In the genomic region with DNA sequence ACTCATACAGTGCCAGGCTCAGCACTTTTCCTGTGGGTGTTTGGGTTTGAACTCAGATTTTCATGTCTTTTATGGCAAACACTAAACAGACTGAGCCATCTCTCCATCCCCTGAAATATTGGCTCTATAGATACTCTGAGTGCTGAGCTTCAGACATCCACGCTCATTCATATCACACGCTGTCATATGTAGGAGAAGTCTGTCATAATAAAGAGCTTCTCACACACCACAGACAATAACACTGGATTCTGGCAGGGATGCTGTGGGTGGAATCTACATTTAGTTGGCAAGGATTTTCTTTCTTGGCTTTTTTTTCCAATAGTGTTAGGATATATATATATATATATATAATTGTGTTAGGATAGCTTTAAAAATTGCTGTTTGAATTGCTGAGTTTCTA, we compare ENCODE assay signal across 22 mouse cellular contexts.
DNase-seq lines count a peak whose midpoint lies in the region; ATAC-seq lines count a peak whose summit lies in the region.
"Had no signal": no experiment of that assay in that cellular context is flagged by ENCODE, and none has a peak within 500 bp of the region (broad histone marks: within the 10 kb centered on the region; RNA-seq: fewer than 3 reads in every experiment).

No protein-coding gene starts in this region.

- 92% methylated on average over 2 of the region's 2 CpGs for WGBS in forebrain, embryonic 13.5 days
- WGBS in forebrain, embryonic 11.5 days: 95% methylated on average over 2 of the region's 2 CpGs

- no peaks in the 10 kb centered on the region for H3K4me1 ChIP-seq in forebrain, embryonic 13.5 days
- no peaks in the 10 kb centered on the region for H3K4me1 ChIP-seq in forebrain, embryonic 11.5 days (replicated peaks; ENCODE audit: control insufficient read depth, insufficient read depth, low read length)
- H3K4me1 ChIP-seq: hindbrain, embryonic 15.5 days had no signal

- no peaks in the 10 kb centered on the region for H3K27me3 ChIP-seq in forebrain, embryonic 13.5 days
- no peaks in the 10 kb centered on the region for H3K27me3 ChIP-seq in forebrain, embryonic 11.5 days (ENCODE audit: control insufficient read depth, insufficient read depth, low read length)
- H3K27me3 ChIP-seq: embryonic facial prominence, embryonic 13.5 days; hindbrain, embryonic 15.5 days had no signal

- H3K4me3 ChIP-seq in forebrain, embryonic 13.5 days: no peak overlapping the region
- no peak overlapping the region for H3K4me3 ChIP-seq in forebrain, embryonic 11.5 days (ENCODE audit: low read depth, low read length)
- H3K4me3 ChIP-seq: embryonic facial prominence, embryonic 13.5 days; gastrocnemius, adult 2 months; heart, embryonic 12.5 days; hindbrain, embryonic 15.5 days had no signal

- H3K27ac ChIP-seq in forebrain, embryonic 13.5 days: no peak overlapping the region
- no peak overlapping the region for H3K27ac ChIP-seq in forebrain, embryonic 11.5 days (ENCODE audit: low read depth, low read length)
- H3K27ac ChIP-seq: embryonic facial prominence, embryonic 13.5 days; gastrocnemius, adult 2 months; hindbrain, embryonic 15.5 days had no signal

- peak; percentile 55; the same call in 1 of the 2 replicates for ATAC-seq in forebrain, embryonic 13.5 days
- no peak for ATAC-seq in forebrain, embryonic 11.5 days (replicated peaks; ENCODE audit: low FRiP score)
- ATAC-seq: CD4-positive, CD25-positive, alpha-beta regulatory T cell, adult 4 months; intestine, embryonic 16.5 days had no signal

- no peaks in the 10 kb centered on the region for H3K9me3 ChIP-seq in forebrain, embryonic 13.5 days (replicated peaks)
- H3K9me3 ChIP-seq in forebrain, embryonic 11.5 days (ENCODE audit: control insufficient read depth, low read length): no peaks in the 10 kb centered on the region
- H3K9me3 ChIP-seq: embryonic facial prominence, embryonic 13.5 days; G1E; heart, embryonic 12.5 days; hindbrain, embryonic 15.5 days had no signal

- H3K4me2 ChIP-seq in forebrain, embryonic 13.5 days: no peak overlapping the region
- no peak overlapping the region for H3K4me2 ChIP-seq in forebrain, embryonic 11.5 days (ENCODE audit: low read depth, low read length, severe bottlenecking)
- H3K4me2 ChIP-seq: embryonic facial prominence, embryonic 13.5 days; heart, embryonic 12.5 days; hindbrain, embryonic 15.5 days had no signal

- no peak overlapping the region for H3K9ac ChIP-seq in forebrain, embryonic 13.5 days
- no peak overlapping the region for H3K9ac ChIP-seq in forebrain, embryonic 11.5 days (ENCODE audit: low read length)
- H3K9ac ChIP-seq: embryonic facial prominence, embryonic 13.5 days; heart, embryonic 12.5 days; hindbrain, embryonic 15.5 days had no signal

- H3K36me3 ChIP-seq in forebrain, embryonic 13.5 days (ENCODE audit: poor library complexity, severe bottlenecking): no peaks in the 10 kb centered on the region
- no peaks in the 10 kb centered on the region for H3K36me3 ChIP-seq in forebrain, embryonic 11.5 days (ENCODE audit: control insufficient read depth, insufficient read depth, low read length)
- H3K36me3 ChIP-seq: embryonic facial prominence, embryonic 13.5 days; G1E; heart, embryonic 12.5 days; hindbrain, embryonic 15.5 days had no signal

- no peak for DNase-seq in forebrain, embryonic 11.5 days (ENCODE audit: low spot score)
- peak; percentile 13 to 45 for DNase-seq in frontal cortex, adult 2 months (ENCODE audit: extremely low spot score in 1 of 2, low spot score in 1 of 2)
- DNase-seq in frontal cortex, postnatal 10 days (ENCODE audit: low spot score in 2 of 2): no peak
- DNase-seq in right cerebral cortex, adult 2 months (ENCODE audit: low spot score in 2 of 2): peak; percentile 6 to 14
- no peak for DNase-seq in right cerebral cortex, postnatal 4 days
- peak; percentile 35 for DNase-seq in telencephalon, adult 2 months (ENCODE audit: low read depth, low spot score)
- DNase-seq in heart, postnatal 4 days: no peak
- DNase-seq: adrenal gland, adult 8-10 months; adrenal gland, postnatal 36 days; B cell, adult 2 months; cerebellum, adult 11-12 months; cerebellum, adult 9-10 months; cerebellum, postnatal 25 days; gastrocnemius, adult 2 months; gastrocnemius, postnatal 25 days had no signal

Comparison
In these comparisons a context has a peak if more than half of its experiments do, and no peak if none do; other contexts are left out.
1. DNase-seq: peak in frontal cortex, adult 2 months (2 of 2), right cerebral cortex, adult 2 months (2 of 2) and telencephalon, adult 2 months (single experiment); none in forebrain, embryonic 11.5 days (single experiment), frontal cortex, postnatal 10 days (0 of 2), right cerebral cortex, postnatal 4 days (single experiment) and heart, postnatal 4 days (single experiment).